Mouse (Mus musculus) megakaryocyte progenitor cell, adult 5-6 weeks (primary cell): ENCODE measurements around the gene Gzmn. TPM values are rescaled to one million over a fixed set of nuclear protein-coding genes. Genes with fewer than 3 reads are reported as not detected.

Source experiments
- total RNA-seq, 2 experiments: library from RNA; stranded (forward) in 1 of 2; stranded (reverse) in 1 of 2; fragments of 157-497, 149-512 nt in 1 of 2; fragments of 200-1000 nt in 1 of 2; gene quantifications; 2 replicates each; pipeline versions ENCODE4 v1.2.3 to v1.2.4; 2015 to 2017

Gzmn gene
- total RNA-seq, 2 experiments from 2014 or later = not detected

Other genes starting within 250 kb of the Gzmn start
- gene Cma1, start 229.9 kb downstream of the Gzmn start, total RNA-seq (2015) = not detected in 2 replicates
- not detected in 2 replicates for gene Cma1, start 229.9 kb downstream of the Gzmn start, total RNA-seq (2017)
- gene Cma2, start 223.6 kb downstream of the Gzmn start, total RNA-seq (2015) = not detected in 2 replicates
- not detected in 2 replicates for gene Cma2, start 223.6 kb downstream of the Gzmn start, total RNA-seq (2017)
- not detected in 2 replicates for gene Mcpt1, start 156.6 kb downstream of the Gzmn start, total RNA-seq (2015)
- gene Mcpt1, start 156.6 kb downstream of the Gzmn start, total RNA-seq (2017) = not detected in 2 replicates
- not detected in 2 replicates for gene Mcpt9, start 144.1 kb downstream of the Gzmn start, total RNA-seq (2015)
- gene Mcpt9, start 144.1 kb downstream of the Gzmn start, total RNA-seq (2017) = not detected in 2 replicates
- not detected in 2 replicates for gene Mcpt2, start 132.6 kb downstream of the Gzmn start, total RNA-seq (2015)
- not detected in 2 replicates for gene Mcpt2, start 132.6 kb downstream of the Gzmn start, total RNA-seq (2017)
- not detected in 2 replicates for gene Mcpt4, start 112.3 kb downstream of the Gzmn start, total RNA-seq (2015)
- gene Mcpt4, start 112.3 kb downstream of the Gzmn start, total RNA-seq (2017) = not detected in 2 replicates
- gene Mcpt8, start 89.3 kb downstream of the Gzmn start, total RNA-seq (2015) = 83.3 and 112 TPM in 2 replicates
- gene Mcpt8, start 89.3 kb downstream of the Gzmn start, total RNA-seq (2017) = 23.6 and 30.6 TPM in 2 replicates
- 4,330 and 4,812 TPM in 2 replicates for gene Ctsg, start 72.0 kb downstream of the Gzmn start, total RNA-seq (2015)
- 4,060 and 4,327 TPM in 2 replicates for gene Ctsg, start 72.0 kb downstream of the Gzmn start, total RNA-seq (2017)
- gene Gzme, start 54.0 kb downstream of the Gzmn start, total RNA-seq (2015) = not detected in 2 replicates
- not detected in 2 replicates for gene Gzme, start 54.0 kb downstream of the Gzmn start, total RNA-seq (2017)
- 0.37 TPM in 1 of 2 replicates, not detected in the other for gene Gzmd, start 42.0 kb downstream of the Gzmn start, total RNA-seq (2015)
- not detected in 2 replicates for gene Gzmd, start 42.0 kb downstream of the Gzmn start, total RNA-seq (2017)
- not detected in 2 replicates for gene Gzmg, start 15.0 kb downstream of the Gzmn start, total RNA-seq (2015)
- gene Gzmg, start 15.0 kb downstream of the Gzmn start, total RNA-seq (2017) = not detected in 2 replicates
- gene Gzmf, start 36.8 kb upstream of the Gzmn start, total RNA-seq (2015) = not detected in 2 replicates
- not detected in 2 replicates for gene Gzmf, start 36.8 kb upstream of the Gzmn start, total RNA-seq (2017)
- gene Gzmc, start 60.1 kb upstream of the Gzmn start, total RNA-seq (2015) = not detected in 2 replicates
- gene Gzmc, start 60.1 kb upstream of the Gzmn start, total RNA-seq (2017) = not detected in 2 replicates
- gene Gzmb, start 87.7 kb upstream of the Gzmn start, total RNA-seq (2015) = 3.5 TPM in 2 replicates
- gene Gzmb, start 87.7 kb upstream of the Gzmn start, total RNA-seq (2017) = 1.1 TPM in 2 replicates
- not detected in 2 replicates for gene Atp12a, start 190.5 kb upstream of the Gzmn start, total RNA-seq (2015)
- not detected in 2 replicates for gene Atp12a, start 190.5 kb upstream of the Gzmn start, total RNA-seq (2017)
- gene Rnf17, start 228.0 kb upstream of the Gzmn start, total RNA-seq (2015) = 4.4 and 6.4 TPM in 2 replicates
- 3.5 and 7.8 TPM in 2 replicates for gene Rnf17, start 228.0 kb upstream of the Gzmn start, total RNA-seq (2017)